Mouse (Mus musculus) forebrain, embryonic 11.5 days (tissue): Measurements from ENCODE around the gene St6galnac3. TPM values are rescaled to one million over a fixed set of nuclear protein-coding genes. Genes with fewer than 3 reads are reported as not detected.
A peak's percentile ranks its signal among the peaks of the same experiment; 100 is the strongest.

Experiments used
- ATAC-seq: fragments of 200-750 bp; cut with Nextera tagmentation; replicated peaks from 2 replicates; pipeline ENCODE4 v1.8.0; 2017; ENCODE audit warnings: moderate TSS enrichment; ENCODE audit not compliant: low FRiP score
- DNase-seq: peaks from one replicate; pipeline ENCODE4 v3.0.0-alpha.2; 2017; ENCODE audit warnings: low spot score
- H3K27ac ChIP-seq: fragments of 300-500 bp; sonication (generic); 2 replicates; pipeline ENCODE4 v1.5.1; 2014; ENCODE audit warnings: low read depth, low read length
- H3K27me3 ChIP-seq: fragments of 300-500 bp; sonication (generic); 2 replicates; pipeline ENCODE4 v1.6.1; 2014; ENCODE audit warnings: mild to moderate bottlenecking, low read length, mixed read lengths; ENCODE audit not compliant: control insufficient read depth, insufficient read depth
- H3K36me3 ChIP-seq: fragments of 300-500 bp; sonication (generic); 2 replicates; pipeline ENCODE4 v1.6.1; 2014; ENCODE audit warnings: mild to moderate bottlenecking, low read length, moderate library complexity, mixed read lengths; ENCODE audit not compliant: control insufficient read depth, insufficient read depth
- H3K4me1 ChIP-seq: fragments of 300-500 bp; sonication (generic); replicated peaks from 2 replicates; pipeline ENCODE4 v1.6.1; 2014; ENCODE audit warnings: low read length, mixed read lengths; ENCODE audit not compliant: control insufficient read depth, insufficient read depth
- H3K4me2 ChIP-seq: fragments of 300-500 bp; sonication (generic); 2 replicates; pipeline ENCODE4 v1.6.1; 2014; ENCODE audit warnings: low read depth, mild to moderate bottlenecking, low read length, moderate library complexity, mixed read lengths; ENCODE audit not compliant: severe bottlenecking
- H3K4me3 ChIP-seq: fragments of 300-500 bp; sonication (generic); 2 replicates; pipeline ENCODE4 v1.5.1; 2014; ENCODE audit warnings: low read depth, low read length
- H3K9ac ChIP-seq: fragments of 300-500 bp; sonication (generic); 2 replicates; pipeline ENCODE4 v1.6.1; 2014; ENCODE audit warnings: low read length
- H3K9me3 ChIP-seq: fragments of 300-500 bp; sonication (generic); 2 replicates; pipeline ENCODE4 v1.6.1; 2016; ENCODE audit warnings: low read length, mixed read lengths; ENCODE audit not compliant: control insufficient read depth
- WGBS: fragments of 180-500 bp; shearing (Covaris S2); extraction: QIAGEN DNeasy Blood & Tissue Kit; methylation state at CpG from one replicate; pipeline ENCODE4 v1.1.7; 2014; 5-methylcytosine and 5-hydroxymethylcytosine counted together
- polyA plus RNA-seq: library from polyadenylated mRNA; unstranded; fragments of >200 nt; fragmentation: Nextera tagmentation; extraction: Ambion mirVana; gene quantifications from 2 replicates; pipeline ENCODE4 v1.2.1, GENCODE M21; 2014

Gene St6galnac3
- polyA plus RNA-seq, 1 experiment from 2014 or later = 38.0 TPM

DNA sequence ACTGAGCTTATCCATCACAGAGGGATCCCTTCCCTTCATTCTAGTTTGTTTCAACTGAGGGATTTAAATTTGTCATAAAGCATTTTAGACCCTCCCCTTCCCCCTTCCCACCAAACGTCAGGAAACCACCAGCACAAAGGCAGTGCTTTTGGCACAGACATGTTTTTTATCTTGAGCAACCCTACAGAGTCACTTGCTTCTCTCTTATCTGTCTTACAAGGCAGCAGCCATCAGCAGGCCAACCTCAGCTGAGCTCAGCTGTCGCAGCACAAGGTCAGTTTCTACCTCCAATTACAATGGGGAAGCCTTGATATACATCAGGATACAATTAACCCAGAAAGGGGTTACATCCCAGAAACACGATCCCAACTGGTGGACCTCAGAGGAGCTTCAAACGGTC is 33.4 kb downstream of the St6galnac3 start:
- Histone ChIP-seq H3K27me3 (no peaks in the 10 kb centered on the region), H3K9ac (no peak overlapping the region), H3K4me1 (no peaks in the 10 kb centered on the region), H3K27ac (no peak overlapping the region), H3K4me2 (no peak overlapping the region), H3K9me3 (no peaks in the 10 kb centered on the region), H3K4me3 (no peak overlapping the region), H3K36me3 (no peaks in the 10 kb centered on the region)
- DNase-seq = no peak
- ATAC-seq = no peak
- 67% methylated on average over 4 of the region's 4 CpGs for WGBS

DNA sequence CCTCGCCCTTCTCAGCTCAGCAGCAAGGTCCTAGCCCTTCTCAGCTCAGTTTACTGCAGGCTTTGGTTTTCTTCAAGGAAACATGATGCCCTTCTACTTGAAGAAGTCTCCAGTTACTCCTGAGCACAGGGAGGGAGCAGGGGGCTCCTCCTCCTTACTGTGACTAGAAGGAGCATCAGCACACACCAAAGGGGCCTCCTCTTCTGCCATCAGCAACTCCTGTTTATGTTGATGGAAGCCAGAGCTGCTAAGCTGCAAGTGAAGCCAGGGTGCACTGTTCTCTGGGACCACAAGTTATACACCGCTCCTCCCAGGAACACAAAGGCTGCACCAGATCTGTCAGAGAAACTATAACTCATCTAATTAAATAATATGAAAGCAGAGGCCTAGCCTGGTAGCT is 34.4 kb downstream of the St6galnac3 start:
- H3K9ac ChIP-seq = no peak overlapping the region
- H3K4me1 ChIP-seq = no peaks in the 10 kb centered on the region
- no peak overlapping the region for H3K4me3 ChIP-seq
- 77% methylated on average over 2 of the region's 2 CpGs for WGBS
- DNase-seq (no peak), ATAC-seq (no peak)
- no peaks in the 10 kb centered on the region for H3K9me3 ChIP-seq
- H3K4me2 ChIP-seq = no peak overlapping the region
- no peak overlapping the region for H3K27ac ChIP-seq
- no peaks in the 10 kb centered on the region for H3K36me3 ChIP-seq
- H3K27me3 ChIP-seq = no peaks in the 10 kb centered on the region

DNA sequence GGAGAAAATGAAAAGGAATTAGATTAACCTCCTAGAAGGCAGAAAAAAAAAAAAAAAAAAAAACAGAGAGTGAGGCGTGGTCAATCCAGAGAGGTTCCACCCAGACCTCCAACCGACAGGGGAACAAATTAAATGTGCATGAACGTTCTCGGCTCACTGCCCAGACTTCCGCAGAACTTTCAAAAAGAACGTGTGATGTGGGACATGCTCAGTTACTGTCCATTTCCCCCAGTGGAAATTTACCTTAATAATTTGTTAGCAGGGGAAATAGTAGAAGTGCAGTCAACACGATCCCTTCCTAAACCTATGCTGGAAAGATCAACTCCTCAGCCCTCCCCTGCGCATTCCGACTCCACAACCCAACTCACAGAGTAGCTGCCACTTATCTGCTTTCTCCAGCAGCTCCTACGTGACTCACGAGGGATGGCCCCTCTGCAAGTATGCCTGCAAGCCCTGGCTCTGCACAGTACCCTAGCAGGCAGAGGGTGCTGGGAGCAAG is 35.1 kb downstream of the St6galnac3 start:
- ATAC-seq = no peak
- no peak overlapping the region for H3K4me3 ChIP-seq
- no peak overlapping the region for H3K9ac ChIP-seq
- WGBS = 72% methylated on average over 11 of the region's 11 CpGs
- no peak for DNase-seq
- H3K4me1 ChIP-seq = no peaks in the 10 kb centered on the region
- no peaks in the 10 kb centered on the region for H3K36me3 ChIP-seq
- no peak overlapping the region for H3K27ac ChIP-seq
- H3K27me3 ChIP-seq = no peaks in the 10 kb centered on the region
- no peaks in the 10 kb centered on the region for H3K9me3 ChIP-seq
- H3K4me2 ChIP-seq = no peak overlapping the region

DNA sequence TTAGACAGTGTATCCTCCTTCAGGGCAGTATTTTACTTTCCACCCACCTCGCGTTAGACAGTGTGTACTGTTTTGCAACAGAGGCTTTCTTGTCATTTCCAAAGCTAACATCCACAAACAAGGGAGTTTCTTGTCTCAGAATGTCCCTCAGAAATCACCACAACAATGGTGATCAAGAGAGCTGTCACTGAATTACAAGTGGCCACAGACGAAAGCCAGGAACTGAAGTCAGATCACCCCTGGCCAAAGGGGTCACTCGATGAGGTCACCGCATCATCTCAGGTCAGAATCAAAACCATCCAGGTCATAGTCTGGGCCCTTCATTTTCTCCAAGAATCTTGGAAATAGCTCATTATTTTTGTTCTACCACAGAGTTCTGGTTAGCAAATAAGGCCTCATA is 37.1 kb downstream of the St6galnac3 start:
- WGBS = 85% methylated on average over 5 of the region's 5 CpGs
- Histone ChIP-seq H3K27me3 (no peaks in the 10 kb centered on the region), H3K4me1 (no peaks in the 10 kb centered on the region), H3K4me2 (no peak overlapping the region), H3K36me3 (no peaks in the 10 kb centered on the region), H3K9me3 (no peaks in the 10 kb centered on the region), H3K27ac (no peak overlapping the region), H3K9ac (no peak overlapping the region), H3K4me3 (no peak overlapping the region)
- ATAC-seq (no peak), DNase-seq (no peak)

DNA sequence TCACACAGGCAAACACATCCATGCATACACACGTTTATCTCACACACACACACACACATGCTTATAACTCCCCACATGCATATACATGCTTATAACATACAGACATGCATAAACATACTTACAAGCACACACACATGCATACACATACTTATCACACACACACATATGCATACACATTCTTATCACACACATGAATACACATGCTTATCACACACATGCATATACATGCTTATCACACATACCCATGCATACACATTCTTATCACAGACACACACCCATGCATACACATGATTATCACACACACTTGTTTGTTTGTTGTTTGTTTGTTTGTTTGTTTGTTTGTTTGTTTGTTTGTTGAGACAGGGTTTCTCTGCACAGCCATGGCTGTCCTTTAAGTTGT is 40.1 kb downstream of the St6galnac3 start:
- no peaks in the 10 kb centered on the region for H3K4me1 ChIP-seq
- H3K27me3 ChIP-seq = no peaks in the 10 kb centered on the region
- H3K27ac ChIP-seq = no peak overlapping the region
- no peaks in the 10 kb centered on the region for H3K36me3 ChIP-seq
- H3K4me2 ChIP-seq = no peak overlapping the region
- H3K9ac ChIP-seq = no peak overlapping the region
- H3K4me3 ChIP-seq = no peak overlapping the region
- no peaks in the 10 kb centered on the region for H3K9me3 ChIP-seq
- WGBS = 79% methylated on average over 1 of the region's 1 CpGs
- DNase-seq = no peak
- no peak for ATAC-seq

DNA sequence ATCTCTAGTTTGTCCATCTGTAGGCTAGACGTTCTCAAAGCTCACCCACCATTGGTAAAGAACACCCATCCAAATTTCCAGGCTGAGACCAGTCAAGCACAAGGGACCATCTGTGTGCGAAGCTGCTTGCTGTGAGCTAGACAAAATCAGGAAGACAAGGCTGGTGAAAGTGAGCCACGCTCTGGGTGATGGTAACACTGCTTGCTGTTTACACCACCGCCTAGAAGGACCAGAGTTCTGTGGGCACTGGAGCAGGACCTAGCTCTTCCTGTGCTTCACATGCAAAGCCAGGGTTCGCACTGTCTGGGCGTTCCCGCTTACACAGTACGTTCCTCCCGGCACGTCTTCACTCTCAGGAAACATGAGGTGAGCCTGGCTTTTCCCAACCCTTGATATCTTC is 42.7 kb downstream of the St6galnac3 start:
- no peaks in the 10 kb centered on the region for H3K27me3 ChIP-seq
- no peaks in the 10 kb centered on the region for H3K36me3 ChIP-seq
- DNase-seq (no peak), ATAC-seq (no peak)
- WGBS = 94% methylated on average over 10 of the region's 10 CpGs
- no peak overlapping the region for H3K4me2 ChIP-seq
- no peak overlapping the region for H3K27ac ChIP-seq
- no peak overlapping the region for H3K4me3 ChIP-seq
- no peak overlapping the region for H3K9ac ChIP-seq
- no peaks in the 10 kb centered on the region for H3K9me3 ChIP-seq
- no peaks in the 10 kb centered on the region for H3K4me1 ChIP-seq

DNA sequence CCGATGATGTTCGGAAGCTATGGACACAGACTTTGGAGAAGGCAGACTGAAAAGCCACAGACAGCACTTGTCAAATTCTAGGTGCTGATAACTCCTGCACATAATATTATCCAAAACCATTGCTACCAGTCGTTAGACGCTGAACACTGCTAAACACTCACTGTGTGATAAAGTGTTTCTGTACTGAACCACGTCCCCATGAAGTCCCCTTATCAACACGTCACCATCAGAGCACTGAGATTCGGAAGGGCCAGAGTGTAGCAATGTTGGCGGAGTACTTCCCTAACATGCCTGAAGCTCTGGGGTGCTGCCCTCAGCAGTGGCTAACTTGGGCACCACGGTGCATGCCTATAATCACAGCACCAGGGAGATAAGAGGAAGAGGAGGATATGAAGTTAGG is 43.3 kb downstream of the St6galnac3 start:
- Histone ChIP-seq H3K4me3 (no peak overlapping the region), H3K27me3 (no peaks in the 10 kb centered on the region), H3K36me3 (no peaks in the 10 kb centered on the region), H3K4me1 (no peaks in the 10 kb centered on the region), H3K9me3 (no peaks in the 10 kb centered on the region), H3K9ac (no peak overlapping the region), H3K27ac (no peak overlapping the region), H3K4me2 (no peak overlapping the region)
- ATAC-seq (no peak), DNase-seq (no peak)
- 94% methylated on average over 9 of the region's 9 CpGs for WGBS

DNA sequence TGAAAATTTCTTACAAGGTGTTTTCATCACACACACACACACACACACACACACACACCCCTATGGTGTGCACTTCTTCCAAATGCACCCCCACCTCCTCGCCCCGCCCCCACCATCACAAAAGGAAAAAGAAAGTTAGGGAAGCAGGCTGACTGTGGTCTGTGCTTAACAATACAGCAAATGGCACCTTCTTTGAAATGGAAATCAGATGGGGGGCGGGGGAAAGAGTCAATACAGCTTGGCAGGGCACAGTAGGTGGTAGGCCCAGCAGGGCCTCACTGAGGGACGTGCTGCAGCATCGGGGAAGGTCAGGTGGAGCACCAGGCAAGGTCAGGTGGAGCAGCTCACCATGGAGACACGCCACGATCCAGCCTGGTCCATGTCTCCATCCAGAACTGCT is 49.1 kb downstream of the St6galnac3 start:
- H3K4me2 ChIP-seq = 0 out of 2 replicates have a peak overlapping the region, but pooled peaks have one; percentile 5
- DNase-seq (no peak), ATAC-seq (peak; percentile 76)
- no peaks in the 10 kb centered on the region for H3K36me3 ChIP-seq
- no peak overlapping the region for H3K27ac ChIP-seq
- no peaks in the 10 kb centered on the region for H3K9me3 ChIP-seq
- peaks cover 8% of the 10 kb centered on the region; the same call in 1 of the 2 replicates for H3K4me1 ChIP-seq
- H3K27me3 ChIP-seq = no peaks in the 10 kb centered on the region
- no peak overlapping the region for H3K4me3 ChIP-seq
- 8% methylated on average over 7 of the region's 7 CpGs for WGBS
- no peak overlapping the region for H3K9ac ChIP-seq

DNA sequence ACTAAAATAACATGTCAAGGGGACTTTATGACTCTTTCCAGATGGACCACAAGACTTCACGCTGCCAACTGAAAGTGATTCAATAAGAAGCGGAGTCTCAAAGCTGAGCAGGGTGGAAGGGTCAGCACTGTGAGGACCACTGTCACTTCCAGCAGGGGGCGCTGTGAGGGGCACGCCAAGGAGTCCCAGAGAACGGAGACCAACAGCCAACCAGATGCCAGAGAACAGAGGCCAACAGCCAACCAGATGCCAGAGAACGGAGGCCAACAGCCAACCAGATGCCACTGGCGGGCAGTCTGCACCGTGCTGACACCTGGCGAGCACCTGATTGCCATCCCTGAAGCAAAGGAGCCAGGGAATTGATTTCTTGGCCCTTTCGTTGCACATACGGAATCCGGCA is 49.9 kb downstream of the St6galnac3 start:
- Histone ChIP-seq H3K9me3 (no peaks in the 10 kb centered on the region), H3K36me3 (no peaks in the 10 kb centered on the region), H3K4me3 (no peak overlapping the region), H3K4me1 (peaks cover 8% of the 10 kb centered on the region; the same call in 1 of the 2 replicates), H3K27ac (no peak overlapping the region), H3K9ac (no peak overlapping the region), H3K27me3 (no peaks in the 10 kb centered on the region), H3K4me2 (no peak overlapping the region)
- 28% methylated on average over 12 of the region's 12 CpGs for WGBS
- DNase-seq = peak; percentile 82
- ATAC-seq = peak; percentile 61
